Mouse (Mus musculus) MEL (cell line): Measurements from ENCODE around the gene Gpn2. TPM values are rescaled to one million over a fixed set of nuclear protein-coding genes. Genes with fewer than 3 reads are reported as not detected.

Source experiments
- DNase-seq: peaks from one replicate; pipeline ENCODE4 v3.0.0; 2011; ENCODE audit warnings: low read depth, low spot score
- H3K27ac ChIP-seq: 2 replicates; pipeline ENCODE4 v1.5.1; 2012; ENCODE audit warnings: low read depth, mild to moderate bottlenecking, control low read depth, low read length, moderate library complexity; ENCODE audit not compliant: control insufficient read depth
- H3K27me3 ChIP-seq, 2 experiments: fragments of 150-350 bp in 1 of 2; sonication (generic) in 1 of 2; 2 replicates each; pipeline ENCODE4 v1.6.1; 2012; ENCODE audit warnings: low read length in 2 of 2, mild to moderate bottlenecking in 2 of 2, improper control_type of control experiment in 1 of 2, moderate library complexity in 1 of 2; ENCODE audit not compliant: insufficient read depth in 2 of 2, control insufficient read depth in 1 of 2
- H3K36me3 ChIP-seq, 2 experiments: 2 replicates each; pipeline ENCODE4 v1.6.1; 2012 to 2014; ENCODE audit warnings: low read length in 2 of 2, improper control_type of control experiment in 1 of 2, inconsistent platforms in 1 of 2, mild to moderate bottlenecking in 1 of 2; ENCODE audit not compliant: insufficient read depth in 2 of 2, control insufficient read depth in 1 of 2
- H3K4me1 ChIP-seq, 2 experiments: fragments of 150-350 bp in 1 of 2; sonication (generic) in 1 of 2; 2 replicates each; pipeline ENCODE4 v1.6.1; 2012; ENCODE audit warnings: low read length in 2 of 2, improper control_type of control experiment in 1 of 2, mild to moderate bottlenecking in 1 of 2; ENCODE audit not compliant: insufficient read depth in 2 of 2, control insufficient read depth in 1 of 2
- H3K4me3 ChIP-seq, 2 experiments: fragments of 150-350 bp in 1 of 2; sonication (generic) in 1 of 2; 2 replicates each; pipeline ENCODE4 v1.5.1; 2012; ENCODE audit warnings: low read depth in 2 of 2, low read length in 2 of 2, mild to moderate bottlenecking in 2 of 2, moderate library complexity in 2 of 2, control low read depth in 1 of 2, improper control_type of control experiment in 1 of 2; ENCODE audit not compliant: control insufficient read depth in 1 of 2, insufficient read depth in 1 of 2
- H3K79me2 ChIP-seq: 2 replicates; pipeline ENCODE4 v1.6.1; 2012; ENCODE audit warnings: mild to moderate bottlenecking, low read length, moderate library complexity; ENCODE audit not compliant: control insufficient read depth, poor library complexity, insufficient read depth
- H3K9ac ChIP-seq: 2 replicates; pipeline ENCODE4 v1.6.1; 2012; ENCODE audit warnings: low read depth, mild to moderate bottlenecking, control low read depth, low read length, moderate library complexity; ENCODE audit not compliant: control insufficient read depth, poor library complexity, severe bottlenecking
- H3K9me3 ChIP-seq: fragments of 150-350 bp; sonication (generic); replicated peaks from 2 replicates; pipeline ENCODE4 v1.6.1; 2012; ENCODE audit warnings: mild to moderate bottlenecking, low read length, improper control_type of control experiment, moderate library complexity; ENCODE audit not compliant: insufficient read depth
- CHD2 ChIP-seq: IDR thresholded peaks from 2 replicates; pipeline ENCODE4 v1.6.1; 2011; ENCODE audit warnings: low read length, improper control_type of control experiment
- CTCF ChIP-seq, 3 experiments: IDR thresholded peaks in 2 of 3; conservative IDR thresholded peaks in 1 of 3; 2 replicates each; pipeline ENCODE4 v1.5.1; 2011 to 2012; ENCODE audit warnings: low read length in 3 of 3, low read depth in 2 of 3, mild to moderate bottlenecking in 2 of 3, improper control_type of control experiment in 1 of 3, inconsistent platforms in 1 of 3, mixed read lengths in 1 of 3, moderate library complexity in 1 of 3; ENCODE audit not compliant: control insufficient read depth in 1 of 3, insufficient read depth in 1 of 3, poor library complexity in 1 of 3, severe bottlenecking in 1 of 3
- E2F4 ChIP-seq: IDR thresholded peaks from 2 replicates; pipeline ENCODE4 v1.6.1; 2011; ENCODE audit warnings: low read depth, low read length, improper control_type of control experiment, borderline replicate concordance
- ELF1 ChIP-seq: IDR thresholded peaks from 2 replicates; pipeline ENCODE4 v1.6.1; 2014; ENCODE audit warnings: low read depth, mild to moderate bottlenecking, inconsistent platforms, low read length, improper control_type of control experiment, moderate library complexity
- ETS1 ChIP-seq: IDR thresholded peaks from 2 replicates; pipeline ENCODE4 v1.6.1; 2012; ENCODE audit warnings: low read depth, mild to moderate bottlenecking, inconsistent platforms, low read length, improper control_type of control experiment, moderate library complexity
- GABPA ChIP-seq: IDR thresholded peaks from 2 replicates; pipeline ENCODE4 v1.6.1; 2012; ENCODE audit warnings: low read depth, mild to moderate bottlenecking, inconsistent platforms, low read length, improper control_type of control experiment, moderate library complexity
- GATA1 ChIP-seq: IDR thresholded peaks from 2 replicates; pipeline ENCODE4 v1.6.1; 2011; ENCODE audit warnings: low read depth, low read length, improper control_type of control experiment
- HCFC1 ChIP-seq: IDR thresholded peaks from 2 replicates; pipeline ENCODE4 v1.6.1; 2012; ENCODE audit warnings: low read depth, mild to moderate bottlenecking, inconsistent platforms, low read length, improper control_type of control experiment, moderate library complexity
- JUND ChIP-seq: IDR thresholded peaks from 2 replicates; pipeline ENCODE4 v1.6.1; 2011; ENCODE audit warnings: low read depth, mild to moderate bottlenecking, improper control_type of control experiment, low read length
- MXI1 ChIP-seq: IDR thresholded peaks from 2 replicates; pipeline ENCODE4 v1.6.1; 2011; ENCODE audit warnings: mild to moderate bottlenecking, low read depth, low read length, improper control_type of control experiment
- MYC ChIP-seq: IDR thresholded peaks from 2 replicates; pipeline ENCODE4 v1.6.1; 2011; ENCODE audit warnings: low read depth, mild to moderate bottlenecking, low read length, improper control_type of control experiment, moderate library complexity
- NELFE ChIP-seq: IDR thresholded peaks from 2 replicates; pipeline ENCODE4 v1.6.1; 2011; ENCODE audit warnings: low read depth, low read length, improper control_type of control experiment
- NRF1 ChIP-seq: IDR thresholded peaks from 2 replicates; pipeline ENCODE4 v1.6.1; 2014; ENCODE audit warnings: low read depth, mild to moderate bottlenecking, inconsistent platforms, low read length, improper control_type of control experiment, moderate library complexity; ENCODE audit not compliant: poor library complexity, insufficient read depth, severe bottlenecking
- POLR2A ChIP-seq, 2 experiments: IDR thresholded peaks; 2 replicates each; pipeline ENCODE4 v1.6.1; 2011 to 2012; ENCODE audit warnings: low read length in 2 of 2, mild to moderate bottlenecking in 2 of 2, control low read depth in 1 of 2, improper control_type of control experiment in 1 of 2, low read depth in 1 of 2, moderate library complexity in 1 of 2; ENCODE audit not compliant: control insufficient read depth in 1 of 2, insufficient read depth in 1 of 2, poor library complexity in 1 of 2
- POLR2AphosphoS5 ChIP-seq: IDR thresholded peaks from 2 replicates; pipeline ENCODE4 v1.6.1; 2012; ENCODE audit warnings: low read depth, borderline replicate concordance, mild to moderate bottlenecking, inconsistent platforms, low read length, moderate library complexity, mixed read lengths
- RAD21 ChIP-seq: IDR thresholded peaks from 2 replicates; pipeline ENCODE4 v1.6.1; 2011; ENCODE audit warnings: mild to moderate bottlenecking, low read depth, low read length, improper control_type of control experiment
- RCOR1 ChIP-seq: IDR thresholded peaks from 2 replicates; pipeline ENCODE4 v1.6.1; 2012; ENCODE audit warnings: low read depth, mild to moderate bottlenecking, inconsistent platforms, low read length, improper control_type of control experiment
- TAL1 ChIP-seq: IDR thresholded peaks from 2 replicates; pipeline ENCODE4 v1.6.1; 2012; ENCODE audit warnings: mild to moderate bottlenecking, inconsistent platforms, low read length, moderate library complexity, mixed read lengths
- TBP ChIP-seq: IDR thresholded peaks from 2 replicates; pipeline ENCODE4 v1.8.0; 2011; ENCODE audit warnings: low read depth, low read length, improper control_type of control experiment
- TCF12 ChIP-seq: IDR thresholded peaks from 2 replicates; pipeline ENCODE4 v1.6.1; 2014; ENCODE audit warnings: low read depth, mild to moderate bottlenecking, inconsistent platforms, low read length, improper control_type of control experiment, moderate library complexity
- UBTF ChIP-seq: IDR thresholded peaks from 2 replicates; pipeline ENCODE4 v1.6.1; 2012; ENCODE audit warnings: low read depth, mild to moderate bottlenecking, inconsistent platforms, low read length, improper control_type of control experiment, moderate library complexity, borderline replicate concordance; ENCODE audit not compliant: insufficient read depth
- USF1 ChIP-seq: IDR thresholded peaks from 2 replicates; pipeline ENCODE4 v1.6.1; 2014; ENCODE audit warnings: low read depth, mild to moderate bottlenecking, inconsistent platforms, low read length, improper control_type of control experiment, moderate library complexity
- USF2 ChIP-seq, 2 experiments: IDR thresholded peaks; 2 replicates each; pipeline ENCODE4 v1.6.1; 2011 to 2012; ENCODE audit warnings: improper control_type of control experiment in 2 of 2, low read length in 2 of 2, borderline replicate concordance in 1 of 2, inconsistent platforms in 1 of 2, low read depth in 1 of 2, mild to moderate bottlenecking in 1 of 2; ENCODE audit not compliant: insufficient read depth in 1 of 2
- ZNF384 ChIP-seq: IDR thresholded peaks from 2 replicates; pipeline ENCODE4 v1.6.1; 2012; ENCODE audit warnings: low read depth, mild to moderate bottlenecking, inconsistent platforms, low read length, improper control_type of control experiment
- polyA plus RNA-seq, 2 experiments: library from polyadenylated mRNA; stranded (reverse) in 1 of 2; unstranded in 1 of 2; fragments of >175 nt in 1 of 2; fragments of >200 nt in 1 of 2; gene quantifications; 2 replicates each; pipeline versions ENCODE4 v1.2.1 to v1.2.4; 2012; ENCODE audit warnings: low replicate concordance in 2 of 2, low read depth in 1 of 2; ENCODE audit not compliant: insufficient read length in 2 of 2, insufficient read depth in 1 of 2, missing spikeins in 1 of 2
- total RNA-seq: library from RNA; depleted of rRNA; stranded (reverse); fragments of 300-350 nt; gene quantifications from 2 replicates; pipeline ENCODE4 v1.2.3, GENCODE M21; 2012

The Gpn2 gene
- total and polyA plus RNA-seq, 3 experiments = 28.6 to 43.3 TPM; not detected in 1

GRCm38 (mm10) chr4:133552768-133553447, 31.3 kb upstream of the Gpn2 start, which contains the start of gene Nr0b2 (continued):
- no peak for TF ChIP-seq TCF12
- no peak for TF ChIP-seq HCFC1
- no peak for TF ChIP-seq POLR2A (IDR thresholded peaks at IDR 0.05; ENCODE audit: control insufficient read depth in 1 of 2, insufficient read depth in 1 of 2, low read depth in 1 of 2, low read length in 2 of 2, poor library complexity in 1 of 2)
- no peak for TF ChIP-seq CHD2
- 0 out of 2 replicates have a peak, but pooled peaks have one; percentile 39 for TF ChIP-seq USF1
- TF ChIP-seq GATA1 = no peak
- no peak for TF ChIP-seq GABPA
- peak; percentile 92 for TF ChIP-seq MYC
- no peak for TF ChIP-seq RAD21
- no peak for TF ChIP-seq USF2 (IDR thresholded peaks at IDR 0.05; ENCODE audit: borderline replicate concordance in 1 of 2, insufficient read depth in 1 of 2, low read depth in 1 of 2, low read length in 2 of 2)

DNA sequence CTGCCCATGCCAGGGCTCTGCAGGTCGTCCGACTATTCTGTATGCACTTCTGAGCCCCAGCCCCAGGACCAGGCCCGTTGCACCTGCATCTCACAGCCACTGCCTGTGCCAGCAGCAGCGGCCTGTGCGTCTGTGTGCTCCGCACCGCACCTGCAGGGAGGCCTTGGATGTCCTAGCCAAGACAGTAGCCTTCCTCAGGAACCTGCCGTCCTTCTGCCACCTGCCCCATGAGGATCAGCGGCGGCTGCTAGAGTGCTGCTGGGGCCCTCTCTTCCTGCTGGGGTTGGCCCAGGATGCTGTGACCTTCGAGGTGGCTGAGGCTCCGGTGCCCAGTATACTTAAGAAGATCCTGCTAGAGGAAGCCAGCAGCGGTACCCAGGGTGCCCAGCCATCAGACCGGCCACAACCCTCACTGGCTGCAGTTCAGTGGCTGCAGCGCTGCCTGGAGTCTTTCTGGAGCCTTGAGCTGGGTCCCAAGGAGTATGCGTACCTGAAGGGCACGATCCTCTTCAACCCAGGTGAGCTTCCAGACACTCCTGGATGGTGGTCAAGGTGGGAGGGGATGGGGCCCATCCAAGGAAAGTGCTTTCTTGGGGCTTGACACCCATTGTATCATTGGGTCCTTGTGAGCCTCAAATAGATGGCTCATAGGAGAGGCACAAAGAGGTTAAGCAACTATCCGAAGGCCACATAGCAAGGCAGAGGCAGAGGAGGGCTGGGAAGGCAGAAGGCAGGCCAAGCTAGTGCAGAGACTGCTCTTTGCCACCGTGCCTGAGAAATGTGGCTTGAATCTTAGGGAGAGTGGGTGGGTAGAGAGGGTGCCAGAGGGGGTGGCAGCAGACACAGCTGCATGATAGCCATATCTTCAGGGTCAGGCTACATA, 30.5 kb upstream of the Gpn2 start:
- TF ChIP-seq MXI1 (no peak), TAL1 (no peak), RAD21 (no peak), GABPA (no peak), HCFC1 (no peak), GATA1 (no peak), NRF1 (no peak), UBTF (no peak), ETS1 (no peak), TBP (no peak), NELFE (no peak), E2F4 (no peak), CHD2 (no peak), ZNF384 (no peak), MYC (no peak), RCOR1 (no peak), JUND (no peak), POLR2AphosphoS5 (no peak), CTCF (IDR thresholded peaks at IDR 0.05 in 2 of 3, conservative IDR thresholded peaks at IDR 0.05 in 1 of 3; ENCODE audit: control insufficient read depth in 1 of 3, insufficient read depth in 1 of 3, low read depth in 2 of 3, low read length in 3 of 3, poor library complexity in 1 of 3, severe bottlenecking in 1 of 3) (no peak), ELF1 (no peak)
- Histone ChIP-seq H3K4me3 (no peak overlapping the region), H3K79me2 (no peaks in the 10 kb centered on the region), H3K36me3 (peaks cover 0 to 4% of the 10 kb centered on the region in 2 experiments; a peak in 2 of 4 replicates), H3K9ac (no peak overlapping the region), H3K4me1 (peaks cover 3 to 8% of the 10 kb centered on the region in 2 experiments), H3K27ac (no peak overlapping the region), H3K9me3 (no peaks in the 10 kb centered on the region), H3K27me3 (peaks cover 8% of the 10 kb centered on the region in 2 experiments)
- no peak for DNase-seq
